Mouse (Mus musculus) heart, embryonic 11.5 days (tissue): Measurements from ENCODE around the gene Stat6. TPM values are rescaled to one million over a fixed set of nuclear protein-coding genes. Genes with fewer than 3 reads are reported as not detected.

ENCODE experiments used
- ATAC-seq: fragments of 200-750 bp; cut with Nextera tagmentation; replicated peaks from 2 replicates; pipeline ENCODE4 v1.8.0; 2017; ENCODE audit warnings: moderate library complexity; ENCODE audit not compliant: insufficient number of reproducible peaks, low FRiP score, low TSS enrichment
- H3K27ac ChIP-seq: fragments of 300-500 bp; sonication (generic); 2 replicates; pipeline ENCODE4 v1.5.1; 2014; ENCODE audit warnings: mild to moderate bottlenecking, low read depth, low read length
- H3K27me3 ChIP-seq: fragments of 300-500 bp; sonication (generic); 2 replicates; pipeline ENCODE4 v1.6.1; 2014; ENCODE audit warnings: mild to moderate bottlenecking, low read length, mixed read lengths; ENCODE audit not compliant: control insufficient read depth, insufficient read depth
- H3K36me3 ChIP-seq: fragments of 300-500 bp; sonication (generic); 2 replicates; pipeline ENCODE4 v1.6.1; 2014; ENCODE audit warnings: mild to moderate bottlenecking, low read length, moderate library complexity, mixed read lengths; ENCODE audit not compliant: control insufficient read depth, insufficient read depth
- H3K4me1 ChIP-seq: fragments of 300-500 bp; sonication (generic); 2 replicates; pipeline ENCODE4 v1.6.1; 2014; ENCODE audit warnings: low read length; ENCODE audit not compliant: control insufficient read depth, insufficient read depth
- H3K4me2 ChIP-seq: fragments of 300-500 bp; sonication (generic); 2 replicates; pipeline ENCODE4 v1.6.1; 2014; ENCODE audit warnings: mild to moderate bottlenecking, moderate library complexity
- H3K4me3 ChIP-seq: fragments of 300-500 bp; sonication (generic); 2 replicates; pipeline ENCODE4 v1.5.1; 2014; ENCODE audit warnings: low read depth, low read length
- H3K9ac ChIP-seq: fragments of 300-500 bp; sonication (generic); 2 replicates; pipeline ENCODE4 v1.6.1; 2014; ENCODE audit warnings: mild to moderate bottlenecking, low read depth, low read length, moderate library complexity
- H3K9me3 ChIP-seq: fragments of 300-500 bp; sonication (generic); replicated peaks from 2 replicates; pipeline ENCODE4 v1.6.1; 2016; ENCODE audit warnings: low read length; ENCODE audit not compliant: control insufficient read depth
- WGBS: fragments of 180-500 bp; shearing (Covaris S2); extraction: QIAGEN DNeasy Blood & Tissue Kit; methylation state at CpG from one replicate; pipeline ENCODE4 v1.1.7; 2014; ENCODE audit not compliant: insufficient replicate concordance; 5-methylcytosine and 5-hydroxymethylcytosine counted together
- polyA plus RNA-seq: library from polyadenylated mRNA; unstranded; fragments of >200 nt; fragmentation: Nextera tagmentation; extraction: Ambion mirVana; gene quantifications from 2 replicates; pipeline ENCODE4 v1.2.1, GENCODE M21; 2014

The Stat6 gene
- polyA plus RNA-seq, 1 experiment from 2014 or later: 21.0 TPM

DNA sequence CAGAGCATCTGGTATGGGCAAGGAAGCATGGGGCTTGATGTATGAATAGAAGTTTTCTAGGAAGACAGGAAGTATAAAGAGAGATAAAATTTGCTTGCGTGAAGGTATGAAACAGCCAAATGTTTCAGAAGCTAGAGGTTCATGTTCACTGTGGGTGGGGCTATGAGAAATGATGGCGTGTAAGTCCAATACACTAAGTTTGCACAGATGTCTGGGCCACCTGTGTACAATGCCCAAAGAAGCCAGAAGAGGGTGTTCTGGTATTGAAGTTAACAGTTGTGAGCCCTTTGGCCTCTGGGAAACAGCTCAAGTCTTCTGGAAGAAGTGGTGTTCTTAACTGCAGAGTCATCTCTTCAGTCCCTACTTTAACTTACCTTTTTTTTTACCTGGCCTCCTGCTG lies 27.4 kb downstream of the Stat6 start:
- ATAC-seq: no peak
- WGBS: 85% methylated on average over 2 of the region's 2 CpGs
- H3K9me3 ChIP-seq: no peaks in the 10 kb centered on the region

DNA sequence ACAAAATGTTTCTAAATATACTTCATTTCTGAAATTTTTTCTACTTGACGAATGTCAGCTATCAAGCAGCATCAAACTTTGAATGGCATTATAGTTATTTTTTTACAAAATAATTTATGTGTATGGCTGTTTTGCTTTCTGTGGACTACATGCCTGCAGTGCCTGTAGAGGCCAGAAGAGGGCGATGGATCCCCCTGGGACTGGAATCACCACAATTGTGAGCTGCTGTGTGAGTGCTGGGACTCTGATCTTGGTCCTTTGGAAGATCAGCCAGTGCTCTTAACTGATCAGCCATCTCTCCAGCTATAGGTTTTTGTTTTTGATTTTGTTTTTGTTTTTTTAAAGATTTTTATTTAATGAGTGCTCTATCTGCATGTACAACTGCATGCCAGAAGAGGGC lies 28.5 kb downstream of the Stat6 start:
- Histone ChIP-seq H3K4me1 (peaks cover 10% of the 10 kb centered on the region), H3K27ac (no peak overlapping the region), H3K4me2 (no peak overlapping the region), H3K4me3 (no peak overlapping the region), H3K9ac (no peak overlapping the region), H3K36me3 (no peaks in the 10 kb centered on the region), H3K9me3 (no peaks in the 10 kb centered on the region), H3K27me3 (no peaks in the 10 kb centered on the region)
- ATAC-seq: no peak
- 31% methylated on average over 2 of the region's 2 CpGs for WGBS

More for the DNA sequence above, 27.4 kb downstream of the Stat6 start:
- H3K9ac ChIP-seq: no peak overlapping the region
- H3K4me3 ChIP-seq: no peak overlapping the region
- no peaks in the 10 kb centered on the region for H3K27me3 ChIP-seq
- no peak overlapping the region for H3K4me2 ChIP-seq
- peaks cover 10% of the 10 kb centered on the region for H3K4me1 ChIP-seq
- H3K36me3 ChIP-seq: no peaks in the 10 kb centered on the region
- H3K27ac ChIP-seq: no peak overlapping the region

- Histone ChIP-seq H3K36me3 (no peaks in the 10 kb centered on the region), H3K9me3 (no peaks in the 10 kb centered on the region), H3K27ac (no peak overlapping the region), H3K9ac (no peak overlapping the region), H3K4me2 (no peak overlapping the region), H3K4me1 (peaks cover 11% of the 10 kb centered on the region), H3K27me3 (no peaks in the 10 kb centered on the region), H3K4me3 (no peak overlapping the region)
- no peak for ATAC-seq
- WGBS: 89% methylated on average over 6 of the region's 6 CpGs
Observed at GRCm38 (mm10) chr10:127674046-127674655, 31.4 kb downstream of the Stat6 start.

GRCm38 (mm10) chr10:127674794-127675522 lies 32.2 kb downstream of the Stat6 start:
- 86% methylated on average over 8 of the region's 8 CpGs for WGBS
- H3K27me3 ChIP-seq: no peaks in the 10 kb centered on the region
- H3K27ac ChIP-seq: no peak overlapping the region
- H3K36me3 ChIP-seq: no peaks in the 10 kb centered on the region
- no peak overlapping the region for H3K4me3 ChIP-seq
- ATAC-seq: no peak
- no peaks in the 10 kb centered on the region for H3K9me3 ChIP-seq
- peaks cover 7% of the 10 kb centered on the region; the same call in 1 of the 2 replicates for H3K4me1 ChIP-seq
- H3K9ac ChIP-seq: no peak overlapping the region
- no peak overlapping the region for H3K4me2 ChIP-seq

GRCm38 (mm10) chr10:127675859-127676398 lies 33.1 kb downstream of the Stat6 start:
- Histone ChIP-seq H3K36me3 (no peaks in the 10 kb centered on the region), H3K27me3 (no peaks in the 10 kb centered on the region), H3K9me3 (no peaks in the 10 kb centered on the region), H3K4me2 (peak overlapping the region; percentile 92), H3K4me1 (peaks cover 7% of the 10 kb centered on the region; the same call in 1 of the 2 replicates), H3K4me3 (peak overlapping the region; percentile 76), H3K9ac (0 out of 2 replicates have a peak overlapping the region, but pooled peaks have one; percentile 6), H3K27ac (0 out of 2 replicates have a peak overlapping the region, but pooled peaks have one; percentile 41)
- WGBS: 48% methylated on average over 5 of the region's 5 CpGs
- ATAC-seq: no peak

- no peaks in the 10 kb centered on the region for H3K9me3 ChIP-seq
- H3K27ac ChIP-seq: peak overlapping the region; percentile 17; the same call in 1 of the 2 replicates
- peak overlapping the region; percentile 76 for H3K4me3 ChIP-seq
- H3K4me2 ChIP-seq: peak overlapping the region; percentile 92
- peaks cover 7% of the 10 kb centered on the region; the same call in 1 of the 2 replicates for H3K4me1 ChIP-seq
- WGBS: under 1% methylated on average over 71 of the region's 71 CpGs
- peak overlapping the region; percentile 72 for H3K9ac ChIP-seq
- ATAC-seq: peak; percentile 94
- H3K27me3 ChIP-seq: no peaks in the 10 kb centered on the region
- no peaks in the 10 kb centered on the region for H3K36me3 ChIP-seq
Observed at GRCm38 (mm10) chr10:127676691-127677548, 34.1 kb downstream of the Stat6 start.

DNA sequence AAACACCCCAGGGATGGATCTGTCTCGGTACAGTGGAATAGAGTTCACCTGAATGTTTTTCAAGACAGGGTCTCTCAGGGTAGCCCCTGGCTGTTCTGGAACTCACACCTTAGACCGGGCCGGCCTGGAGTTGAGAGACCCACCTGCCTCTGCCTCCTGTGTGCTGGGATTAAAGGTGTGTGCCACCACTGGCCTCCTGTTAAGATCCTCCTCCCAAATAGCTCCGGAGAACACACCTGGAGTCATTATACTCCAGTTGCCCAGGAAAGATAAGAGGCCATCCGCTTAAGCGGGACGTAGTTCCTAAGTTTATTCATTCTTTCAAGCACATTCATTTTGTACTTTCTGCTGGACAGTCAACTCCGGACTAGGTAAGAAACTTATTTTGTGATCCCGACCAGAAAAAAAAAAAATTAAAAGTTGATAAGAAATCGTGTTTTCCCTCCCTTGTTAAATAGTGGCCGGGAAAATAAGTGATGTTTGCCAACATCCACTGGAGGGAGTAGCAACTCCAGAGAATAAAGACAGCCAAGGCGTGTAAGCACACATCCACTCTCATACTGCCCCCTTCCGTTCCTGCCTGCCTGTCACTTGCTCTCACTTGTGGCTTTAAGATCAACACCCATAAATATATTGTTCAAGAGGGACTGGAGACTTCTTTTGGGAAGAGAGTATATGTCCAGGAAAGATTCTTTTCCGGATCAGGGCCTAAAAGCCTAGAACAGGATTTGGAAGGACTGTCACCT lies 35.0 kb downstream of the Stat6 start:
- WGBS: 9% methylated on average over 14 of the region's 14 CpGs
- Histone ChIP-seq H3K36me3 (no peaks in the 10 kb centered on the region), H3K27ac (no peak overlapping the region), H3K9me3 (no peaks in the 10 kb centered on the region), H3K4me3 (peak overlapping the region; percentile 76), H3K27me3 (no peaks in the 10 kb centered on the region), H3K4me1 (peaks cover 7% of the 10 kb centered on the region; the same call in 1 of the 2 replicates), H3K4me2 (peak overlapping the region; percentile 92), H3K9ac (peak overlapping the region; percentile 72)
- no peak for ATAC-seq
